Mouse (Mus musculus): ENCODE measurements around the gene Zfp280b.

The Zfp280b gene

DNA sequence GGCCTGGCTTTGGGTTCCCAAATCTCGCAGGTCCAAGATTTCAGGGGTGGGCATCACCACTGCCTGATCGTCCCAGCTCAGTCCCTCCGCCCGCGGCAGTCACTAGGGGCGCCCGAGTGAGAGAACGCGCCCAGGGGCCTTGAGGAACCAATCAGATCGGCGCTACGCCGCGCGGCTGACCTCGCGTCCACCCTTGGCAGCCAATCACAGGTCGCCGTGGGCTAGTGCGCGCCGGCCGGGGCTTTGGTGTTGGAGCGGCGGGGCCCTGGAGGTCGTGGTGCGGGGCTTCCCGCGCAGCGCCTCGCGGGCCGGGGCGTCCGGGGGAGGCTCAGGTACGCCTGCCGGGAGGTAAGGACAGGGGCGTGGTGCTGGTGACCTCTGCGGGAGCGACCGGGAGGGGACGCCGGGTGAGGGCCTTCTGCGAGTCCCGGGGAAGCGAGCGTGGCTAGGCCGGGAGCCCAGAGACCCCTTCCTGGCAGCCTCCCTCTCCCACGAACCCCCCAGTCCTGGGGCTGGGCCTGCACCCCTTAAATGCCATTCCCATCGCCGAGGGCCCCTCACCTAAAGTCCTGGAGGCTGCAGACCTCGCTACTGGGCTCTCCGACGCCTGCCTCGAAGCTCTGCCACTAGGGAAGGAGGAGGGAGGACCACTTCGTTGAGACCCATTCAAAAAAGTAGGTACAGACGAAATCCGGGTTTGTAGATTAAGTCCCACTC, at the start of gene Zfp280b:
Zfp280b (plus strand) TSS at position 249 of the 717 bp plus-strand sequence.
- DNase-seq, result peak; percentile 96 to 97

DNA sequence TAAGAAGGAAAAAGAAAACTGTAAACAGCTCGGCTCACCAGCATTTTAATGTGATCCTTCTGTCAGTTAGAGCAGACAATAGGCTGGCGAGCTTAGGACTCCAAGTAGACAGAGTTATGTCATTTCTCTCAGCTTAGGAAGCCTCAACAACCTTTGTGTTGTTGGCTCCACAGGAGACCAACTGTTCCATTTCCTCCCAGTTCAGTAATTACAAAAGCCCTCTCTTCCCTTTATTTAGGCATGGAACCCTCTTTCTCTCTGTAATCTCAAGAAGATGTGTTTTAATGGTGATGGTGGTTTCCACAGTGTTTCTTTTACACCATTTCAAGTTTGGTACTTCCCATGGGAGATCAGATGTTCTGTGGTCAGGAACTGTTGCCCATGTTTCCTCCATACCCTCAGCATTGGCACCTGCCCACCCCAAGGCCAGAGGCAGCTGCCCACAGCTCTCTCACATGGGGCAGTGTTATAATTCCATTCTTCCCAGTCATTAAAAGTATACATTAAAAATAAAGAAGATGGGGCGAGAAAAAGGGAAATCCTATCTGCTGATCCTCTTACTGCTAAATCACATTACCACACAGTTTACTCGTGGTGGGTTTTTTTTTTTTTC, 41.9 kb upstream of the Zfp280b start:
- DNase-seq, result no peak

DNA sequence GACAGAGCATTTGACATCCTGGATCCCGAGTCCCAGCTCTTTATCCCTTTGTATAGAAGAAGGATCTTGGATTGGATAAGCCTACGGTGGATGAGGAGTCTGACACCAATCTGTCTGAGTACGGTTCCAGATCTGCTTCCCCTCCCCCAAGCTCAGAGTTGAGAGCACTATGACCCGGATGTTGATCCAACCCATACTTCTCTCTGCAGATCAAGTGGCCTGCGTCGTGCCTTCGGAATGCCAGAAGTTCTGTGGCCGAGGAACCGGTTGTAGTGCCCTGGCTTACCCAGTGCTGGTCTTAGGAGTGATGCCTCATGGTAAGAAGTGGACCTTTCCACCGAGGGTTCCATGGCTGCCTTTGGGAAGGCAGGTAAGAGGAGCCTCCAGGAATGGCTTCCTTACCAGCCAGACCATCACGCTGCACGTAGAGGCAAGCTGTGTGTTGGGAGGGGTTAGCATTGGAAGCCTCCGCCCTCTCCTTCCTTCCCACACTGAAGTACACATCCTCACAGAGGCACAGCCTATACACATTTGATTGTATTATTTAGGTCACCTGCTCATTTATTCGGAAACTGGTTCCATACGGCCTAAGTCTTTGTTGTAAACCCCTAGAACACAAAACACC, 38.7 kb upstream of the Zfp280b start:
- DNase-seq, result peak in 1 of 2 experiments; percentile 20

DNA sequence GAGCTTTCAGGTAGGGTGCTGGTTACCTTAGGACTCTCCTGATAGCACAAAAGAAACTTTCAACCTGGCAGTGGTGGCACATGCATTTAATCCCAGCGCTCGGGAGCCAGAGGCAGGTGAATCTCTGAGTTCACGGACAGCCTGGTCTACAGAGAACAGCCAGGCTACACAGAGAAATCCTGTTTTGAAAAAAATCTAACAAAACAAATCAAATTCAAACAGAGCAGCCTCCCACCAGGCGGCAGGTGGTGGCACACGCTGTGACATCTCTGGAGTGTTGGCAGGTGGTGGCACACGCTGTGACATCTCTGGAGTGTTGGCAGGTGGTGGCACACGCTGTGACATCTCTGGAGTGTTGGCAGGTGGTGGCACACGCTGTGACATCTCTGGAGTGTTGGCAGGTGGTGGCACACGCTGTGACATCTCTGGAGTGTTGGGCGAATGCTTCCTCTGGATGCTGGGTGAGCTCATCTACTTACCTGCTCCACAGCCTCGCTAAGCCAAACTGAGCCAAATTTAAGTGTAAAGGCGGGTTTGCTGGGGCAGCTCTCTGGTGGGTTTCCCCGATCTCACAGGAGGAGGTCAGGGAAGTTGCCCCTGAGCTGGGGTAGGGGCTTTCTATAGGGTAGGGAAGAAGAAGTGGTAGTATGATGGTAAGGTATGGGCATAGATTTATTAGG, 37.8 kb upstream of the Zfp280b start:
- DNase-seq, result peak; percentile 47 to 66

DNA sequence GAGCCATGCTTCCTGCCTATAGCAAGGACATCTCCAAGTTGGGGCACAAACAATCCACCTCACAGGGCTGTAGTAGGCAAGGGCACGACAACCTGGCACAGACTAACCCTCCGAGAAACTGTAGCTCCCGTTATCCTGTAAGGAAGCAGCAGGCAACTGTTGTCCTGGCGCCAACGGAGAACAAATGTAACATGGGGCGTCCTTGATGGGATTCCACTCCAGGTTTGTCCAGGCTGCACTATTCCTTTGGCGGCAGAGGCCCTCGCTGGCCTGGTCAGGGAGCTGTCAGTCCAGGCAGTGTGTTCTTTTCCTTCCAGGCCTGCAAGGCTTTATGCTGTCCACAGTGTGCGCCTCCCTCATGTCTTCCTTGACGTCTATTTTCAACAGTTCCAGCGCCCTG, 37.0 kb upstream of the Zfp280b start:
- peak; percentile 53 to 62 for DNase-seq

DNA sequence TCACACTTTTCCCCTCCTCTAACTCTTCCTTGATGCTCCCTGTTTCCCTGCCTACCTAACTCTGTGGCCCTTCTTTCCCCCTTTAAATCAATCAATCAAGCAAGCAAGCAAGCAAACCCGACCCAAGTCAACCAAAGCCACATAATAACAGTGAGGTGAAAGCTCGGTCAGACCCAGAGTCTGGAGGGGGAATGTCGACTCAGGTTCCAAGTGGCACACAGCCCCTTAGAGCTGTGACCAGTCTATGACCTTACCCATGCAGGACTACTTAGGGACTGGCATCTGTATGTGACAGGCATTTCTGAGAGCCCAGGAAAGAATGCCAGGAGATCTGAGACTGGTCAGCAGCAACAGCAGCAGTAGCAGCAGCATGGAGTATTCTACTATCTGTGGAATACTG, 36.1 kb upstream of the Zfp280b start:
- DNase-seq, result no peak

DNA sequence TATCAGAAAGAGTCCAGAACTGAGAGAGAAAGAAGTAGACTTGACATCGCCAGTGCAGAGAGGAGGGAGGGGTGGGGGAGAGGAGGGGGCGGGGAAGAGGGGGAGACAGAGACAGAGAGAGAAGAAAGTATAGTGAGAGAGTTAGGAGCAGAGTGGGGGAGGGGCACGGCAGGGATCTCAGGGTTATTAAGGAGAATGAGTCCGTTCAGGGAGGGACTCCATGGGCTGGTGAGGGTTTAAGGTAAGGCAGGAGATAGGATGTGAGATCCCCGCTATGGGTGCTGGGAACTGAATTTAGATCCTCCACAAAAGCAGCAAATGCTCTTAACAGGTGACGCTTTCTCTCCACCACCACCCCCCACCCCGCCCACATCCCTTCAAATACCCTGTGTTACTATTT, 31.3 kb upstream of the Zfp280b start:
- DNase-seq, result peak in 1 of 2 experiments; percentile 26

DNA sequence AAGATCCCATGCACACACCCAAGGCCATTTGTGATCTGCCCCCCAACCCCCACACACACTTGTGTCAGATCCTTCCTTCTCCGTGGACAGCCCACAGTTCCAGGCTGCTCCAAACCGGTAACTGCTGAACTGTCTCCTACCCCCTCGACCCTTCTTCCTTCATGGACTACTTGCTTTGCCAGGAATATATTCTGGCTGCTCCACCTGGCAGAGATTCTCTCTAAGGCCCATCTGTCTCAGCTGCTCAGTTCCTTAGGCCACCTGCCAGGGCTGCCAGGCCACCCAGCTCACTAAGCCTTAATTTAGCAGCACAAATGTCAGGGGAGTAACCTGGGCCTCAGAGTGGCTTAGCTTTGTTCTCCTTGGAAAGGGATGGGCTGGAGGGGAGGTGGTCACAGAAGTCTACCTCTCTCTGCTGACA, 30.3 kb upstream of the Zfp280b start:
- DNase-seq, result peak; percentile 80 to 85

DNA sequence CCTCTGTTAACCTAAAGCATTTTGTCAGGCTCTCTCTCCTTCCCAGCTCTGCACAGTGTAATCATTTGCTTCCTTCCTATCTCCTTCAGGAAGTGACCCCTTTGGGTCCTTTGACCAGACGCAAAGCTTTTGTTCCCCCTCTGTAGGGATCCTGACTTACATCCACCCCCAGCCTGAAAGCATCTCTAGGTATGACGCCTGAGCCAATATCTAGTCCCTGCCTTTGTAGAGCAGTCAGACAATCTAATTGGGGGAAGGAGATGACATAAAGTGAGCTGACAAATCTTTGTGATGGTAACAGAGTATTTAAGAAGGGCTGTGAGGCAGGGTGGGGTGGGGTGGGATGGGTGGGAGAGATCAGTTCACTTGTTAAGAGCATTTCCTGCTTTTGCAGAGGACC, 29.8 kb upstream of the Zfp280b start:
- no peak for DNase-seq

DNA sequence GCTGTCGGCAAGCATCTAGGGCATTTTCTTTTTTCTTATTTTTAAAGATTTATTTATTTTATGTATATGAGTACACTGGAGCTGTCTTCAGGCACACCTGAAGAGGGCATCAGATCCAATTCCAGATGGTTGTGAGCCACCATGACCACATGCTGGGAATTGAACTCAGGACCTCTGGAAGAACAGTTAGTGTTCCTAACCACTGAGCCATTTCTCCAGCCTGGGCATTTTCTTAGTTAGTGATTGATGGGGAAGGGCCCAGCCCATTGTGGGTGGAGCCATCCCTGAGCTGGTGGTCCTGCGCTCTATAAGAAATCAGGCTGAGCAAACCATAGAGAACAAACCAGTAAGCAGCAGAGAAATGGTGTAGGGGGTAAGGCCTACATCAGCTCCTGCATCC, 29.2 kb upstream of the Zfp280b start:
- DNase-seq, result no peak

DNA sequence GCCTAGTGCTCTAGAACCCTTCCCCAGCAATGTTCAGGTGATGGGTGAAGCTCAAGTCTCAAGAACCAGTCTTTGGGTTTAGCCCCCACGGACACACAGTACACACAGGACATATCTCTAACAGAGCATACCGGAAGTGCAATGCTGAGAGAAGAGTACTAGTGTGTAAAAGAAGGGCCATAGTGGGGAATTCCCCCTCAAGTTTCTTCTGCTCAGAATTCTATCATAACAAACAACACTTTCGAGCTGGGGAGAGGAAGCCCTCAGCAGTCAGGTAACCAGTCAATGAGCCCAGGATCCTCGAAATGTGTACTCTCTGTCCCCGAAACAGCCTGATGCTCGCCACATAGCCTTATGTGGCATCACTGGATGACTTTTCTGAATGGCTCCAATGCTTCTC, 26.1 kb upstream of the Zfp280b start:
- DNase-seq, result no peak

DNA sequence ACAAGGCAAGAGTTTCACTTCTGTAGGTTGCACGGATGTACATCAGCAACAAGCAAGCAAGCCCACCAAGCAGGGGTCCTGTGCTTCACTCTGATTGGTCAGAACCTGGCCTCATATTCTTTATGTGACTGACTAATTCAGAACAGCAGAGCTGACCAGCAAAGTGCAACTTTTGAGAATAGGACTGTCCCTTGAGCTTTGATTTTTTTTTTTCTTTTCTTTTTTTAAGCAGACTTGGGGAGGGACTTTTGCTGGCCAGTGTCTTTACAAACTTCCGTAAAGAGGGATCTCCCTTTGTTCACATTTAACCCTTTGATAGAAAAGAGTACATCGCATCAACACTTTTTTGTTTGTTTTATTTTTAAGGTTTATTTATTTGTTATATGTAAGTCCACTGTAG, 22.6 kb upstream of the Zfp280b start:
- no peak for DNase-seq

DNA sequence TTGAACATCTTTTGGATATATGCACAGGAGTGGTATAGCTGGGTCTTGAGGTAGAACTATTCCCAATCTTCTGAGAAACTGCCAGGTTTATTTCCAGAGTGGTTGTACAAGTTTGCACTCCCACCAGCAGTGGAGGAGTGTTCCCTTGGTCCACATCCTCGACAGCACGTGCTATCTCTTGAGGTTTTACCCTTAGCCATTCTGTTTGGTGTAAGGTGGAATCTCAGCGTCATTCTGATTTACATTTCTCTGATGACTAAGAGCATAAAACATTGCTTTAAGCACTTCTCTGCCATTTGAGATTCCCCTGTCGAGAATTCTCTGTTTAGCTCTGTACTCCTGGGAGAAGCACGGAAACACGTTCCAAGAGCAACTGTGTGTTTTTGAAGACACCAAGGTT, 19.5 kb upstream of the Zfp280b start:
- no peak for DNase-seq

DNA sequence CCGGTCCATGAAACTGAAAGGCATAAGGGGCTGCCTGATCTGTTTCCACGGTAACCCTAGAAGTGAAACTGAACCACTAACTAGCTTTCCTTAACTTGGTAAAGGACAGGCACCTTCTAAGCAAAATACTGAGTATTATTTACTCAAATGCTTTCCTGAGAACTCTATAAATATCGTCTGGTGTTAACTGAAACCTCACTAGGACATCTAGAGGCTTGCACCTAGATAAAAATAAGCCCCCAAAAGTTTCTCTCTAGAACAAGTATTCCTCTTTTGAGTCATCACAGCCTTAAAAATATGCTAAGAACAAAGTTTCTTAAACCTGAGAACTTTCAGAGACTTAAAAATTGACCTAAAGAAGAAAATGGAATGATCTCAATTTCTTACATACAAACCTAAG, 15.6 kb upstream of the Zfp280b start:
- DNase-seq, result no peak

DNA sequence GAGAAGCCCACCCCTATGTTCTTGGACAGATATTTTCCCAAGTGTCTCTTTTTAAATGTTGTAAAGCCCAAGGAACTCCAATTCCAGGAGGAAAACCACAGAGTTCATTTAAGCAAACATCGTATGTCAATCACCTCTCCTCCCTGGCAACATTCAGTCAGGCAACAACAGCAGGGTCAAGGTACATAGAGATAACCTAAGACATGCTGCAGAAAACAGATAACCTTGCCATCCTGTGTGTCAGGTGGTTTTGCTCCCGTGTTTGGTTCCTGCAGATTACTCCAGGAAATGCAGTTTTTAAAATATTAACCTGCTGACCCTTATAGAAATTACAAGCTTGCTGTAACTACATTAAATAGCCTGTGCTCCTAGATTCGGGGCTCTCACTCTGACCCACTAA, 10.7 kb upstream of the Zfp280b start:
- no peak for DNase-seq

DNA sequence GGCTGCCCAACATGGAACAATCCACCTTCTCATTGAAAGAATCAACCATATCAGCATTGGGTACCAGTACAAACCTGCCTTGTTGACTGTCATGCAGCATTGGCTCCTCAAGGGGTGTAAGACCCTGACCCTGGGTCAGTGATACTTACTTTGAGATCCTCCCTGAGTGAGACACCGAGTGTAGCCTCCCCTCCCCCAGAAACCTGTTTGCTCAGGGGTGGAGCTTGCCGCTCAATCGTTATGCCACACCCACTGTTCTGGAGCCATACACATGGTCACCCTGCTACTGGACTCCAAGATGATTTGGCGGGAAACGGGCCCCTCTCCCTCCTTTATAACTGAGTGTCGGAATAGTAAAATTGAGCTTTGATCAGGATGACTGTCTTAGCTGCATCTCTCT, 8.5 kb upstream of the Zfp280b start:
- no peak for DNase-seq

DNA sequence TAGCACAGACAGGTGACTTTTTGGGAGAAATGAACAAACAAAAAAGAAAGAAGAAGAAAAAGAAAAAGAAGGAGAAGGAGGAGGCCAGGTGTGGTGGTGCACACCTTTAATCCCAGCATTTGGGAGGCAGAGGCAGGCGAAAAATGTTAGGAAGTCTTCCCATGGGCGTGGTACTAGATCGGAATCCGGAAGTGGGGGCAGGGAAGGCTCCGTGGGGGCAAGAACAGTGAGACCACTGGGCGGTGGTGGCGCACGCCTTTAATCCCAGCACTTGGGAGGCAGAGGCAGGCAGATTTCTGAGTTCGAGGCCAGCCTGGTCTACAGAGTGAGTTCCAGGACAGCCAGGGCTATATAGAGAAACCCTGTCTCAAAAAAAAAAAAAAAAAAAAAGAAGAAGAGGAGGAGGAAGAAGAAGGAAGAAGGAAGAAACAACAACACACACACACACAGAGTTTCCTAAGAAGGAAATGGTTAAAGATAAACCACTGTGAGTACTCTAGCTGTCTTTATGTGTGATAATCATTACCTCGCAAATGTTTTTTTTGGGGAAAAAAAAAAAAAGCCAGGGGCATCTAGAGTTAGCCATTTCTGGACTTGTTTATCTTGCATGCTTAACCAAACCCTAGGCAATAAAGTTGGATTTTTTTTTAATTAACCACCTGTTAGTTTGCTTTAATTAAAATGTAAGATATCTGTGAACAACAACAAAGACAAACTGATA, 6.8 kb upstream of the Zfp280b start:
- DNase-seq, result no peak

DNA sequence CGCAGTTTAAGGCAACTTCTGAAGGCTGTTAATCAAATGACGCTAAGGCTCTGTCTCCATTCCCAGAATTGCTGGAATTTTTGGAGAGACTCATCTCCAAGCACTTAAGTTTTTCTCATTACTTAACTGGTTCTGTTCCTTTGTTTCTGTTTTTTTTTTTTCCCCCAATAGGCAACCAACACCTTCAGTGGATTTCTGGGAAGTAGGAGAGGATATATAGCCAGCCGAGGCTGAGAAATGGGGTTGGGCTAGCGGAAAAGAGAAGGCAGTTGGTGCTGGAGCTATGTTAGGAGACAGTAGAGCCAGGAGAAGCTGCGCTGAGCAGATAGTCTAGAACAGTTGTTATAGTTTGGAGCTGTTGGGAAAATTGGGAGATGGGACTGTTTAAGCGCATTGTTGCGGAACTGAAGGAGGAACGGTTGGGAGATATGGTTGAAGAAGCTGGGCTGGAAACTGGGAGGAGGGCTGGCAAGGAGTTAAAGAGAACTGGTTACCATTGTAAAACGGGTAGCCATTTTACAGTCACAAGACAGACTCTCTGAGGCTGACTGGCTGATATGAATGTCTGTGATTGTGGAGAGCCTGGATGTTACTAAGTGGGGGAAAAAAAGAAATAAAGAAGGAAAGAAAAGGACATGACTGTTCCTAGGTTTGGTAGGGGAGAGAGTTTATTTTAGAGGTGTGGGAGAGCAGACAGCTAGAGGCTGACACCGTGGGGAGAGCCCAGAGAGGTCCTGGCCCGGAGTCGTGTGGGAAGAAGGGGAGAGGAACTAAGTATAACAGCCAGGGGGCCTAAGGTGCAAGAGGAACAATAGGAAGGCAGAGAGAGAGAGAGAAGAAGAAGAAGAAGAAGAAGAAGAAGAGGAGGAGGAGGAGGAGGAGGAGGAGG, 5.1 kb upstream of the Zfp280b start:
- no peak for DNase-seq

DNA sequence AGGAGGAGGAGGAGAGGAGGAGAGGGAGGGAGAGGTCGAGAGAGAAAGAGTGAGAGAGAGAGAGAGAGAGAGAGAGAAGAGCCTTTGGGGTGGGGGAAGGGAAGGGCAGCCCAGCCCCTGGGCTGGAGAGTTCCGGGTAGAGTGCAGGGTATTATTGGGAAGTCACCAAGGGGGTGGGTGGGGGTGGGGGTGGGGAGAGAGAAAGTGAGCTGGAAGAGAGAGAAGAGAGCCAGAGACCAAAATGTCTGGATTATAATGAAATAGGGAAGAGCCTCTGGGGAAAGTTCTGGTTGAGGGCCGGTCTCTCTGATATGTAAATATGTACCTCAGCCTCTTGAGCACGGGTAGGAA, 4.5 kb upstream of the Zfp280b start:
- no peak for DNase-seq

DNA sequence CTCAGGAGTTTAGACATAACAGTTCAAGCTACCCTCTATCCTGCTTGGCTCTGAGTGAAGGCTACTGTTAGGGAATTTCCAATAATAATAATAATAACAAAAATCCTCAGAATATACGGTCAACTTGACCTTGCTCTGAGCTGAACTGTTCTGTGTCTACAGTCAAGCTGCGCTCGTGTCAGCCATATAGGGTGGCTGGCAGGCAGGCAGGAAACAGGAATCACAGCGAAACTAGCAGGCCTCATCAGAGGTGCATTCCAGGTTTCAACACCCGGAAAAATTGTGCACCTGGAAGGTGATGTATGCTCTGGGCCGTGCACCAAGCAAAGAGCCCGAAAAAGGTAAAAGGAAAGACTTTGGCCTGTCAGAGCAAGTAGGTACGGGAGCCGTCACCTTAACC, 4.1 kb upstream of the Zfp280b start:
- DNase-seq, result no peak

DNA sequence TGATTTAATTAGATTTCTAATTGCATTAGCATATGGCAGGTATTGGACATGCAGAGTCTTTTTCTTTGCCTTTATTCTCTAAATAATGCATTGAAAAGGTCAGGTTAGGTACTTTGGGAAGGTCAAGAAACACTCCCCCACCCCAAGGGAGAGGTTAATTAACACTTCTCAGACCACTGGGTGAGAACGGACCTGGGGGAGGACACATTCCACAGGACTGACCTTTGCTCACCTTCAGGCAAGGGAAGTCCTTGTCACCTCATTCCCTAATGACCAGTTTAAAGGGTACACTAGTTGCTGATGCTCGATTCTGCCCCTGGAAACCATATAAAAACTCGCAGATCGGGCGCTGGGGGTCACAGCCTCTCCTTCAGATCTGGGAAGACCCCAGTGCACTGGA, 3.2 kb upstream of the Zfp280b start:
- DNase-seq, result no peak

DNA sequence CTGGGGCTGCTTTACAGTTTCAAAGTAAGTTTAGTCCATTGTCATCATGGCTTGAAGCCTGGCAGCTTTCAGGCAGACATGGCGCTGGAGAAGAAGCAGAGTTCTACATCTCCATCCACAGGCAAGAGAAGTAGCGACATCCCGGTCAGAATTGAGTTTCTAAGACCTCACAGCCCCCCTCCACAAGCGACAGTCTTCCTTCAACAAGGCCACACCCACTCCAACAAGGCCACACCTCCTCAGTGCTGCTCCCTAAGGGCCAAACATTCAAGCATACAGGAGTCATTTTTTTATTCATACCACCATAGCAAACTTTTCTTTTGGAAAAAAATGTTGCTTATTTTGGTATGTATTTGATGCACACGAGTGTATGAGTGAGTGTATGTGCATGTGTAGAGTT, 2.0 kb upstream of the Zfp280b start:
- DNase-seq, result no peak
